Mouse (Mus musculus): ENCODE data around the gene Kctd13.

The Kctd13 gene

DNA sequence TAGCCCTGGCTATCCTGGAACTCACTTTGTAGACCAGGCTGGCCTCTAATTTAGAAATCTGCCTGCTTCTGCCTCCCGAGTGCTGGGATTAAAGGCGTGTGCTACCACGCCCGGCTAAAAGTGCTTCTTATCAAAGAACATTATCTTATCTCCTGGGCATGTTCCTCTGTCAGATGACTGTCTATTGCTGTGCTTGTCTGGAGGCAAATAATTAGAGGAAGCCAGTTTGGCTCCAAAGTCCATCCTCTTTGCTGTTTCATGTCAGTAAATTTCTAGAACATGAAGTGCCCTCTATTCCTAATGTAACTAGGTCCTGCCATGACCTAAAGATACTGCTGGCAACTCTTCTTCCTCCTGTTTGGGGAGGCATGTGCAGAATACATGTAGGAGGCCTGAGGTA lies 53.4 kb downstream of the Kctd13 start:
- no peak for DNase-seq (ENCODE audit: low spot score in 2 of 2)

DNA sequence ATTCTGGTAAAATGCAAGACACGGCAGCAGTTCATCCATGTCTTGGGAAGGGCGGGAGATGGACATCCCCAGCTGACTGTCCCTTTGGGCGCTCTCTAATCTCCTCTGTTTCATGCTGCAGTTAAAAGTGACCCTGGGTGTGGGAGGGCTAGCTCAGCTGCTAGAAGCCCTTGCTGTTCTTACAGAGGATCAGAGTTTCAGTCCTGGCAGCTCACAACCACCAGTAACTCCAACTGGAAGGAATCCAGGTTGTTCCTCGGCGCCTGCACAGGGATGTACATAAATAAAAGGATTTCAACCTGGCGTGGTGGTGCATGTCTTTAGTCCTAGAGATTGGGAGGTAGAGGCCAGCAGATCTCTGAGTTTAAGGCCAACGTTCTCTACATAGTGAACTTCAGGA lies 54.4 kb downstream of the Kctd13 start:
- no peak for DNase-seq (ENCODE audit: low spot score in 2 of 2)

DNA sequence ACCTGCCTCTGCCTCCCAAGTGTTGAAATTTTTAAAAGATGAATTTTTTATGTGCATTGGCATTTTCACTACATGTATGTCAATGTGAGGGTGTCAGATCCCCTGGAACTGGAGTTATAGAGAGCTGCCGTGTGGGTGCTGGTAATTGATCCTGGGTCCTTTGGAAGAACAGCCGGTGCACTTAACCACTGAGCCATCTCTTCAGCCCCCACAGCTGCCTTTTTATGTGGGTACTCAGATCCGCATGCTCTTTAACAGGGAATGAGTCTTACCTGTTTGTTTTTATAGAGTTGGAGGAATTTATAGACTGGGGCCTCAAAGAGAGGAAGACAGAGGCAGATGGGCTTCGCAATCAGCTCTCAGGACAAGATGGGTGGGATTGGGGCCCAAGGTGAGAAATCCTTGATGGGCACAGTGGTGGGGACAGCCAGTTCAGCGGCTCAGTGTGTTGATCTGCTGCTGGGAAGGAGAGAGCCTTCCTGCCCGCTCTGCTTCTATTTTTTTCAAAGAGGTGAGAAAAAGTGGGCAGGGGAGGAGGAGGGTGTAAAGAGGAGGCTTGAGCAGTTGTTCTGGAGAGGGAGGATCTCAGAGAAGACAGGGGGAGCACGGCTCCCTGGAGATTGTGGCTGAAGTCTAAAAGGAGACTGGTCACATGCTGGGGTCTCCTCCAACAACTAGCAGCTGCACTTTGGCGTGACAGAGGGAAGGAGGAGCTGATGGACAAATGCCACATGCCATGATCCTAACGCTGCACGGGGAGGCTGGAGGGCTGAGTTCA lies 56.2 kb downstream of the Kctd13 start:
- DNase-seq (ENCODE audit: low spot score in 2 of 2) = no peak

DNA sequence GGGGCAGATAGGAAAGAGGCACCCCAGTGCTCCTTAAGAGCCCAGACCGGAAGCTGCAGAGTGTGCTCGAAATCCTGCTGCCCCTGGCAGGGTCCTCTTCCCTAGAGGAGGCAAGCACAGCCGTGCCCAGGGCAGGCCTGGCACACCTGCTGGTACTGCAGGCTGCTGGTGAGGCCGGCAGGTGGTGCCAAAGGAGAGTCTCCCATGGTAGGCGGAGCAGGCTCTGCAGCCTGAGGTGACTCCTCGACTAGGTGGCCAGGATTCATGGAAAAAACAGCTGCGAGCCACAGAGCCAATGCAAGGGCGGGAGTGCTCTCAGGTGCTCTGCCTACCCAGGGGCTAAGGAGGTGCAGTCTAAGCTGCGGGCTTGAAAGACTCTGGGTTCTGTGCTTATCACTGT lies 57.6 kb downstream of the Kctd13 start:
- peak in 1 of 2 experiments; percentile 57 for DNase-seq (ENCODE audit: low spot score in 2 of 2)

DNA sequence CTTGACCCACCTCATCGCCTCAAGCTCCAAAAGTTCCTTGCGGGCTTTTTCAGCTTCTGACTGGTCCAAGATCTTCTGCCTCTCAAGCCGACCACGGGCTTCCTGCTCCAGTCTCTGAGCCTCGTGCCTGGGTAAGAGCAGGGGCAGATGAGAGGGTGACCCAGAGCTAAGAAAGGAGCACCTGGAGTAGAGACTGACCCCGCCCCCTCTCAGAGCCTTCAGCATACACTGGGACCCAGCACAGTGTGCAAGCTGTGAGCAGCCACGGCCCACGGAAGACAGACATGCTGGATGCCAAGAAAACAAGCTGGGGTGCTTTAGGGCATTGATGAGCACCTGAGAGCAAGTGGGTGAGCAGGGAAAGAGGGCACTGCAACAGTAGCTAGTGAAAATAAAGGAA lies 60.1 kb downstream of the Kctd13 start:
- no peak for DNase-seq (ENCODE audit: low spot score in 2 of 2)

Data from right cerebral cortex, postnatal 10 days (tissue).